Mouse (Mus musculus) B cell, adult 2 months (primary cell): ENCODE data around the gene Cyp2b10.
A peak's percentile ranks its signal among the peaks of the same experiment; 100 is the strongest.

Source experiments
- DNase-seq, 2 experiments: peaks; one replicate each; pipeline ENCODE4 v3.0.0; 2022

The Cyp2b10 gene

GRCm38 (mm10) chr7:25917271-25917670 is 19.9 kb downstream of the Cyp2b10 start:
- DNase-seq = peak in 1 of 2 experiments; percentile 1

DNA sequence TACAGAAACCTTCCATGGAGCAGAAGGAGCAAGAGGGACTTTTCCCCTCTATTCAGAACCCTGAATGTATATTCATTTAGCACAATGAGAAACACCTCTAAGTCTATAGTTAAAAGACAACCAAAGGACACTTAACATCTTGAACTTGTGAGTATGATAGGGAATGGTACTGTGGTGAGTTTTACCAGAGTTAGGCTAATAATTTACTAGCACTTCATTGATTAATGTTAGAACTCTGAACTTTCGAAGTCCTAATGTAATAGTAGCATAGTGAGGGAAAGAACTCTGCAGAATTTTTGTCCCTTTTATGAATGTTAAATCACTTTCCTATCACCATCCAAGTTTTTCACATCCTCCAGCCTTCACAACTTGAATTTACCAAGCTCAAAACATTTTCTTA is 22.0 kb downstream of the Cyp2b10 start:
- DNase-seq = no peak

- no peak for DNase-seq
Measured at GRCm38 (mm10) chr7:25945274-25945673, 47.9 kb downstream of the Cyp2b10 start.
